Mouse (Mus musculus): ENCODE measurements around the gene Tcf21.

DNA sequence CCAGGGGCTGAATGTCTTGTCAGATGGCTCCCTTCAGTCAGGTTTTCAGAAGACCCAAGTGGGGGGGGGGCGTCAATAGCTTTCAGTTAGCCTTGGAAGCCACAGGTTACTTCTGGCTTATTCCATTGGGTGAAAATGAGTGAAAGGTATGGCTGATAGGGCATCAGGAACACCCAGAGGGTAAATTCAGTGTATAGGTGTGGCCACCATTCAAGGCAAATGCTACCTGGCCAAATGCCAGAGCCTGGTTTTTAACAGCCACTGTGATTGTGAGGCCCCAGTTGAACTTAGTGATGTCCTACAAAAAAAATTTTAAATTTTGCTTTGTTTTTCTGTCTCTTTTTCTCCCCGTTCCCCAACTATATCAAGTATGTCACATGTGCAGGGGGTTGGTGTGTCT, 6.3 kb upstream of the Tcf21 start:
- TF ChIP-seq CTCF (IDR thresholded peaks at IDR 0.05; ENCODE audit: control insufficient read depth, insufficient read depth, insufficient replicate concordance, low read depth, low read length), result no peak
- no peak for TF ChIP-seq POLR2A (IDR thresholded peaks at IDR 0.05; ENCODE audit: control insufficient read depth, low read depth, low read length)
